Mouse (Mus musculus) forelimb bud, embryonic 11.5 days (tissue): Measurements from ENCODE around the gene Zbtb38.
A peak's percentile ranks its signal among the peaks of the same experiment; 100 is the strongest.

Source experiments
- DNase-seq: peaks from one replicate; pipeline ENCODE4 v3.0.0-alpha.2; 2012; ENCODE audit warnings: low read depth, low spot score

Gene Zbtb38

GRCm38 (mm10) chr9:96731961-96732511 is 20.6 kb downstream of the Zbtb38 start:
- no peak for DNase-seq

GRCm38 (mm10) chr9:96731039-96731895 is 21.4 kb downstream of the Zbtb38 start:
- no peak for DNase-seq

GRCm38 (mm10) chr9:96730311-96730625 is 22.4 kb downstream of the Zbtb38 start:
- DNase-seq, result no peak

- no peak for DNase-seq
Measured at GRCm38 (mm10) chr9:96729537-96730310, 22.9 kb downstream of the Zbtb38 start.

- DNase-seq, result no peak
Measured at GRCm38 (mm10) chr9:96728338-96729162, 24.1 kb downstream of the Zbtb38 start.

GRCm38 (mm10) chr9:96727688-96728087 is 24.9 kb downstream of the Zbtb38 start:
- no peak for DNase-seq

- DNase-seq, result no peak
Measured at GRCm38 (mm10) chr9:96726336-96727131, 26.1 kb downstream of the Zbtb38 start.

- DNase-seq, result peak; percentile 26
Measured at GRCm38 (mm10) chr9:96725582-96726320, 26.9 kb downstream of the Zbtb38 start.

- no peak for DNase-seq
Measured at GRCm38 (mm10) chr9:96723650-96724049, 29.0 kb downstream of the Zbtb38 start.

GRCm38 (mm10) chr9:96721163-96721799 is 31.4 kb downstream of the Zbtb38 start:
- no peak for DNase-seq

GRCm38 (mm10) chr9:96720510-96721162 is 32.0 kb downstream of the Zbtb38 start:
- DNase-seq, result no peak

GRCm38 (mm10) chr9:96719408-96720158 is 33.0 kb downstream of the Zbtb38 start:
- DNase-seq, result peak; percentile 55

- no peak for DNase-seq
Measured at GRCm38 (mm10) chr9:96718888-96719287, 33.7 kb downstream of the Zbtb38 start.

- DNase-seq, result no peak
Measured at GRCm38 (mm10) chr9:96718402-96718798, 34.2 kb downstream of the Zbtb38 start.

- no peak for DNase-seq
Measured at GRCm38 (mm10) chr9:96717698-96718401, 34.8 kb downstream of the Zbtb38 start.

- no peak for DNase-seq
Measured at GRCm38 (mm10) chr9:96716735-96717444, 35.7 kb downstream of the Zbtb38 start.

- no peak for DNase-seq
Measured at GRCm38 (mm10) chr9:96716136-96716535, 36.5 kb downstream of the Zbtb38 start.
